Mouse (Mus musculus) embryonic facial prominence, embryonic 11.5 days (tissue): ENCODE measurements around the gene Ctnnd2. TPM values are rescaled to one million over a fixed set of nuclear protein-coding genes. Genes with fewer than 3 reads are reported as not detected.

ENCODE experiments used
- ATAC-seq: fragments of 200-750 bp; cut with Nextera tagmentation; replicated peaks from 2 replicates; pipeline ENCODE4 v1.8.0; 2017; ENCODE audit warnings: low read depth; ENCODE audit not compliant: insufficient number of reproducible peaks, low FRiP score, low TSS enrichment
- DNase-seq: peaks from one replicate; pipeline ENCODE4 v3.0.0-alpha.2; 2015; ENCODE audit warnings: low spot score
- H3K27ac ChIP-seq: fragments of 300-500 bp; sonication (generic); replicated peaks from 2 replicates; pipeline ENCODE4 v1.5.1; 2014; ENCODE audit warnings: mild to moderate bottlenecking, low read depth, low read length, control low read depth
- H3K27me3 ChIP-seq: fragments of 300-500 bp; sonication (generic); 2 replicates; pipeline ENCODE4 v1.6.1; 2014; ENCODE audit warnings: mild to moderate bottlenecking, low read length, moderate library complexity, mixed read lengths; ENCODE audit not compliant: control insufficient read depth, insufficient read depth
- H3K36me3 ChIP-seq: fragments of 300-500 bp; sonication (generic); replicated peaks from 2 replicates; pipeline ENCODE4 v1.6.1; 2014; ENCODE audit warnings: low read depth, mild to moderate bottlenecking, low read length, moderate library complexity, mixed read lengths; ENCODE audit not compliant: control insufficient read depth, insufficient read depth
- H3K4me1 ChIP-seq: fragments of 300-500 bp; sonication (generic); 2 replicates; pipeline ENCODE4 v1.6.1; 2014; ENCODE audit warnings: low read length, mixed read lengths; ENCODE audit not compliant: control insufficient read depth, insufficient read depth
- H3K4me2 ChIP-seq: fragments of 300-500 bp; sonication (generic); 2 replicates; pipeline ENCODE4 v1.6.1; 2014; ENCODE audit warnings: low read depth, mild to moderate bottlenecking, control low read depth, low read length, moderate library complexity
- H3K4me3 ChIP-seq: fragments of 300-500 bp; sonication (generic); 2 replicates; pipeline ENCODE4 v1.5.1; 2014; ENCODE audit warnings: low read depth, low read length, control low read depth
- H3K9ac ChIP-seq: fragments of 300-500 bp; sonication (generic); replicated peaks from 2 replicates; pipeline ENCODE4 v1.6.1; 2014; ENCODE audit warnings: mild to moderate bottlenecking, control low read depth, low read length
- H3K9me3 ChIP-seq: fragments of 300-500 bp; sonication (generic); replicated peaks from 2 replicates; pipeline ENCODE4 v1.6.1; 2016; ENCODE audit warnings: mild to moderate bottlenecking, low read length, inconsistent platforms, mixed read lengths; ENCODE audit not compliant: control insufficient read depth
- WGBS: fragments of 180-500 bp; shearing (Covaris S2); extraction: QIAGEN DNeasy Blood & Tissue Kit; methylation state at CpG from one replicate; pipeline ENCODE4 v1.1.7; 2014; 5-methylcytosine and 5-hydroxymethylcytosine counted together
- polyA plus RNA-seq: library from polyadenylated mRNA; unstranded; fragments of >200 nt; fragmentation: Nextera tagmentation; extraction: Ambion mirVana; gene quantifications from 2 replicates; pipeline ENCODE4 v1.2.1, GENCODE M21; 2014

Ctnnd2 gene
- polyA plus RNA-seq, 1 experiment from 2014 or later, result 9.6 TPM

- DNase-seq (no peak), ATAC-seq (no peak)
- Histone ChIP-seq H3K27me3 (no peaks in the 10 kb centered on the region), H3K4me2 (no peak overlapping the region), H3K4me1 (no peaks in the 10 kb centered on the region), H3K36me3 (no peaks in the 10 kb centered on the region), H3K27ac (no peak overlapping the region), H3K9me3 (no peaks in the 10 kb centered on the region), H3K9ac (no peak overlapping the region), H3K4me3 (no peak overlapping the region)
Observed at GRCm38 (mm10) chr15:30780977-30781376, 608.6 kb downstream of the Ctnnd2 start.

GRCm38 (mm10) chr15:30785706-30786320 lies 613.4 kb downstream of the Ctnnd2 start:
- Histone ChIP-seq H3K9me3 (no peaks in the 10 kb centered on the region), H3K36me3 (no peaks in the 10 kb centered on the region), H3K4me2 (no peak overlapping the region), H3K27me3 (no peaks in the 10 kb centered on the region), H3K4me3 (no peak overlapping the region), H3K9ac (no peak overlapping the region), H3K27ac (no peak overlapping the region), H3K4me1 (no peaks in the 10 kb centered on the region)
- no peak for ATAC-seq
- DNase-seq, result no peak
- 88% methylated on average over 5 of the region's 5 CpGs for WGBS

- ATAC-seq, result no peak
- H3K27ac ChIP-seq, result no peak overlapping the region
- H3K9ac ChIP-seq, result no peak overlapping the region
- no peak overlapping the region for H3K4me3 ChIP-seq
- no peaks in the 10 kb centered on the region for H3K9me3 ChIP-seq
- WGBS, result 84% methylated on average over 3 of the region's 3 CpGs
- no peak overlapping the region for H3K4me2 ChIP-seq
- no peaks in the 10 kb centered on the region for H3K36me3 ChIP-seq
- DNase-seq, result no peak
- no peaks in the 10 kb centered on the region for H3K27me3 ChIP-seq
- no peaks in the 10 kb centered on the region for H3K4me1 ChIP-seq
Observed at GRCm38 (mm10) chr15:30793260-30793659, 620.9 kb downstream of the Ctnnd2 start.

GRCm38 (mm10) chr15:30795723-30796122 lies 623.3 kb downstream of the Ctnnd2 start:
- Histone ChIP-seq H3K27me3 (no peaks in the 10 kb centered on the region), H3K36me3 (no peaks in the 10 kb centered on the region), H3K4me1 (no peaks in the 10 kb centered on the region), H3K4me2 (no peak overlapping the region), H3K9me3 (no peaks in the 10 kb centered on the region), H3K9ac (no peak overlapping the region), H3K4me3 (no peak overlapping the region), H3K27ac (no peak overlapping the region)
- WGBS, result 96% methylated on average over 3 of the region's 3 CpGs
- ATAC-seq, result no peak
- no peak for DNase-seq

GRCm38 (mm10) chr15:30827424-30828263 lies 655.3 kb downstream of the Ctnnd2 start:
- Histone ChIP-seq H3K27ac (no peak overlapping the region), H3K4me2 (no peak overlapping the region), H3K4me1 (no peaks in the 10 kb centered on the region), H3K27me3 (no peaks in the 10 kb centered on the region), H3K36me3 (no peaks in the 10 kb centered on the region), H3K9ac (no peak overlapping the region), H3K9me3 (no peaks in the 10 kb centered on the region), H3K4me3 (no peak overlapping the region)
- ATAC-seq (no peak), DNase-seq (no peak)
- WGBS, result 76% methylated on average over 17 of the region's 17 CpGs

- WGBS, result 80% methylated on average over 17 of the region's 17 CpGs
- Histone ChIP-seq H3K9ac (no peak overlapping the region), H3K4me1 (no peaks in the 10 kb centered on the region), H3K4me2 (no peak overlapping the region), H3K4me3 (no peak overlapping the region), H3K27ac (no peak overlapping the region), H3K36me3 (no peaks in the 10 kb centered on the region), H3K27me3 (no peaks in the 10 kb centered on the region), H3K9me3 (no peaks in the 10 kb centered on the region)
- ATAC-seq (no peak), DNase-seq (no peak)
Observed at GRCm38 (mm10) chr15:30857277-30858176, 685.1 kb downstream of the Ctnnd2 start.

- no peak for ATAC-seq
Observed at GRCm38 (mm10) chr15:30867429-30867828, 695.0 kb downstream of the Ctnnd2 start.

More at GRCm38 (mm10) chr15:30867429-30867828, 695.0 kb downstream of the Ctnnd2 start:
- no peaks in the 10 kb centered on the region for H3K27me3 ChIP-seq
- no peaks in the 10 kb centered on the region for H3K36me3 ChIP-seq
- DNase-seq, result no peak
- H3K4me3 ChIP-seq, result no peak overlapping the region
- 82% methylated on average over 5 of the region's 5 CpGs for WGBS
- no peak overlapping the region for H3K9ac ChIP-seq
- H3K4me2 ChIP-seq, result no peak overlapping the region
- no peaks in the 10 kb centered on the region for H3K9me3 ChIP-seq
- H3K27ac ChIP-seq, result no peak overlapping the region
- no peaks in the 10 kb centered on the region for H3K4me1 ChIP-seq
